Mouse (Mus musculus): ENCODE data around the gene Ddx54.

Gene Ddx54

DNA sequence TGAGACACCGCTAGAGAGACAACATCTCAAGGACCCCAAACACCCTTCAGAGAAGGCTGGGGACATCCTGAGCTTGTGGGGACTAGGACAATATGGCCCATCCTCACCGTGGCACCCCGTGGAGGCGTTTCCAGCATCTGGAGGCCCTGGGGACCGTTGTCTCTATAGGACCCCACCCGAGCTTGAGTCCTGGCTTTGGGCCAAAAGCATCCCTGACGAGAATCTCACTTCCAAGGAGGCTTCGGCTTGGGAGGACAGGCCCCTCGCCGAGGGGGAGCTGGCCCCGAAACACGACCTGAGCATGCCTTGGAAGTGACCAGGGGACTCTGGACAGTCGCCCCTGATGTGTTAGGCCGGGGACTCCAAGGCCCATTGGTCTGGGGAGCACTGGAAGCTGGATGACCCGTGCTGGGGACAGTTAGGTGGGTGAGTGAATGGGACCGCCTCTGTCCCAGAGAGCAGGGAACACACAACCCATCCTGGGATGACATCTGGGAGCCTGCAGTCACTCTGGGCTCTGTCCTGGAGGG is 3.2 kb upstream of the Ddx54 start:
- in situ Hi-C loops (cut with MboI, MseI): loop anchor here in 1 of 2 experiments (5.0 kb wide), 1 partner anchor 102 kb away; no protein-coding TSS in a partner anchor

GRCm38 (mm10) chr5:120610906-120611305 is 1.6 kb upstream of the Ddx54 start:
- in situ Hi-C loops (cut with MboI, MseI): no loop called here

GRCm38 (mm10) chr5:120611416-120611815 is 1.1 kb upstream of the Ddx54 start:
- in situ Hi-C loops (cut with MboI, MseI): no loop called here

GRCm38 (mm10) chr5:120612822-120613604 is 474 bp downstream of the Ddx54 start:
- in situ Hi-C loops (cut with MboI, MseI): no loop called here

GRCm38 (mm10) chr5:120615903-120616302 is 3.4 kb downstream of the Ddx54 start:
- in situ Hi-C loops (cut with MboI, MseI): loop anchor here in 1 of 2 experiments (5.0 kb wide), 1 partner anchor 96 kb away; the partner anchor contains the start of gene Dtx1

DNA sequence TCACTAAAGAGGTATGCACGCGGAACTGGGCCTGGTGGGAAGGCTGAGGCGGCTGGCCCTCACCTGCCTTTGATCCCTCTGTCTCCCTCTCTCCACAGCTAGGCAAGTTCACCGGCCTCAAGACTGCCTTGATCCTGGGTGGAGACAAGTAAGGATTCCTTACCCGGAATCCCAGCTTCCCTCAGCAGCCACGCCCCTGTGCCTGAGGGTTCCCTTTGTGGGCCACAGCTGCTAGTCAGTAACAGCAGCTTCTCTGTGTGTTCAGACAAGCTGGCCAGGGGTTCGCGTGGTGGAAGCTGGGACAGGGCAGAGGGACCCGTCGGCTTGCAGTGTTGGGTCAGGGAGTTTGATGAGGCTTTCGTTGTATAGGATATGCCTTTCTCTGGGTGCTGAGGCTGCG is 6.2 kb downstream of the Ddx54 start:
- in situ Hi-C loops (cut with MboI, MseI): loop anchor here in 1 of 2 experiments (5.0 kb wide), 1 partner anchor 94 kb away; the partner anchor contains the start of gene Dtx1

GRCm38 (mm10) chr5:120619201-120619600 is 6.7 kb downstream of the Ddx54 start:
- in situ Hi-C loops (cut with MboI, MseI): loop anchor here in 1 of 2 experiments (5.0 kb wide), 1 partner anchor 93 kb away; the partner anchor contains the start of gene Dtx1

- in situ Hi-C loops (cut with MboI, MseI): loop anchor here in 1 of 2 experiments (5.0 kb wide), 2 partner anchors 42 to 92 kb away; partner anchors contain the start of gene Dtx1
These were observed 8.0 kb downstream of the Ddx54 start for GRCm38 (mm10) chr5:120620375-120621077.

- in situ Hi-C loops (cut with MboI, MseI): loop anchor here in 1 of 2 experiments (5.0 kb wide), 2 partner anchors 41 to 91 kb away; partner anchors contain the start of gene Dtx1
These were observed 8.7 kb downstream of the Ddx54 start for GRCm38 (mm10) chr5:120621078-120621765.

DNA sequence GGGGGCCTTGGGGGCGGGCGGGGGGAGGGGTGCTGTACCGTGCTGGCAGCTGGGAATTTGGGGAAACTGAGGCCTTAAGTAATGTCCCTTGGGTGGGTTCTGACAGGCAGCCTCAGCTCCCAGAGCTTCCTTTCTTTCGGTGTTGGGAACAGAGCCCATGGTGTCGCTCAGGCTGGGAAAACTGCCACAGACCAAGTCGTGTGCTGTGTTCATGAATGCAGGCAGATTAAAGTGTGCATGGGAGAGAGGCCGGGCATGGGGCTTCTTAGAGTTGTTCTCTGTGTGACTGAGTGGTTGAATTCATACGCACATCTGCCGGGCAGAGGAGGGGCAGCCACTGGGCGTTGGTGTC is 9.3 kb downstream of the Ddx54 start:
- in situ Hi-C loops (cut with MboI, MseI): loop anchor here in 1 of 2 experiments (5.0 kb wide), 2 partner anchors 40 to 90 kb away; partner anchors contain the start of gene Dtx1

GRCm38 (mm10) chr5:120622198-120622851 is 9.8 kb downstream of the Ddx54 start:
- in situ Hi-C loops (cut with MboI, MseI): loop anchor here in 1 of 2 experiments (5.0 kb wide), 2 partner anchors 40 to 90 kb away; partner anchors contain the start of gene Dtx1

DNA sequence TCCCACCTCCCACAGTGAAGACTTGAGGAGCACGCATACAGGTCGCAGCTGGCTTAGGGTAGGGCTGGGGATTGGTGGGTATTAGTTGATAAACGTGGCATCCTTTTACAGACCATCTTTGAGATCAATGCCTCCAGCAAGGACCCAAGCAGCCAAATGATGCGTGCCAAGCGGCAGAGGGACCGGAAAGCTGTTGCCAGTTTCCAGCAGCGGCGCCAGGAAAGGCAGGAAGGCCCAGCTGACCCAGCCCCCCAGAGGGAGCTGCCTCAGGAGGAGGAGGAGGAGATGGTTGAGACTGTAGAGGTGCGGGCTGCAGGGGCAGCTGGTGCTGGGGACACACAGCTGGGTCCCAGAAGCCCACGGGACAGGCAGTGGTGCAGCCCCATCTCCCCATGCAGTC is 11.9 kb downstream of the Ddx54 start:
- in situ Hi-C loops (cut with MboI, MseI): loop anchor here in 1 of 2 experiments (5.0 kb wide), 2 partner anchors 38 to 88 kb away; partner anchors contain the start of gene Dtx1

- in situ Hi-C loops (cut with MboI, MseI): loop anchor here in 1 of 2 experiments (5.0 kb wide), 1 partner anchor 36 kb away; no protein-coding TSS in a partner anchor
These were observed 13.9 kb downstream of the Ddx54 start for GRCm38 (mm10) chr5:120626399-120626798.

GRCm38 (mm10) chr5:120627515-120628300 is 15.2 kb downstream of the Ddx54 start:
- in situ Hi-C loops (cut with MboI, MseI): loop anchor here in 1 of 2 experiments (5.0 kb wide), 1 partner anchor 35 kb away; no protein-coding TSS in a partner anchor

DNA sequence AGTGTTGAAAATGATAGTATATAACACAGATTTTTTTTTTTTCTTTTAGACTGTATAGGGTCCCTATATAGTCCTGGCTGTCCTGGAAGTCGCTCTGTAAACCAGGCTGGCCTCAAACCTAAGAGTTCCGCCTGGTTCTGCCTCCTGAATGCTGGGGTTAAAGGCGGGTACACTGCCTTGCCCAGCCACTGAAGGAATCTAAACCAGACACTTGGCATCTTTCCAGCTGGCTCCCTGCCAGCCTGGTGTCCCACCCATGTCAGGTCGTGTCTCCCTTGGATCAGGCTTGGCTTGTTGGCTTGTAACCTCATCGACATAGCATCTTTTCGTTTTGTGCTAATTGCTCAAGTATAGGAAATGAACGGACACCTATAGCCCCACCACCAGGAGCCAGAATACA is 16.1 kb downstream of the Ddx54 start:
- in situ Hi-C loops (cut with MboI, MseI): loop anchor here in 1 of 2 experiments (5.0 kb wide), 1 partner anchor 34 kb away; no protein-coding TSS in a partner anchor

DNA sequence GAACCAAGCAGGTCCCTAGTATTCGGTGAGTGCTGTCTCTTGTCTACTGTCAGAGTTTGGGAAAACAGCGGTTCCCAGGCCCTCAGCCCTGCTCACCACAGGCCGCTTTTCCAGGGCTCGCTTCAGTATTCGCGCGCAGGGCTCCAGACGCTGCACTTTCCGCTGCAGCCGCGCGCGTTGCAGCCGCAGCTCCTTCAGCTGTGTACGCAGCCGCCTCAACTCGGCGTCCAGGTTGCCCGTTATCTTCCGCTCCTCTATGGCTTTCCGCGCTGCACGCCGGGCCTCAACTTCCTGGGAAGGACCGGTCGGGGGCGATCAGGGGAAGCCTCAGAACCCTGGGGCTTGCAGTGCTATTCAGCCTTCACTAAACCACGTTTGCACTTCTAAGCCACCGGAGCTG is 18.6 kb downstream of the Ddx54 start:
- in situ Hi-C loops (cut with MboI, MseI): no loop called here

DNA sequence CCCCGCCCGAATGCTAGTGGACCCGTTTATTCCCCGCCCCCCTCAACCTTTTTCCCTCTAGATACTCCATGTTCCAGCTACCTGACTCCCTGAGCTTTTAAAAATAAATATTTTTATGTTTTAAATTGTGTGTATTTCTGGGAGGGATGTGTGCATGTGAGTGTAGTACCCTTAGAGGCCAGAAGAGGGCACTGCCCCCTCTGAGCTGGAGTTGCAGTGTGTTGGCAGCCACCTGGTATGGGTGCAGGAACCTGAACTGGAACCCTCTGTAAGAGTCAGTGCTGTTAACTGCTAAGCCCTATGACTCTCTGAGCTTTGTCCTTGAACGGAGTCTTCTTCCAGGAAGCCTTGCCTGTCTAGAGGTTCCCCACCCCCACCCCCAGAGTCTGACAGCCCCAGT is 19.4 kb downstream of the Ddx54 start:
- in situ Hi-C loops (cut with MboI, MseI): no loop called here

- in situ Hi-C loops (cut with MboI, MseI): no loop called here
These were observed 21.6 kb downstream of the Ddx54 start, which contains the start of gene Cfap73 for GRCm38 (mm10) chr5:120634131-120634530. TSS of gene Cfap73 (minus strand) at chr5:120634235.

- in situ Hi-C loops (cut with MboI, MseI): no loop called here
These were observed 22.3 kb downstream of the Ddx54 start for GRCm38 (mm10) chr5:120634860-120635259.

Measured in T-helper 17 cell (primary cell).